Mouse (Mus musculus) mesoderm, embryonic 11.5 days (tissue): Measurements from ENCODE around the gene Muc20.

Experiments used
- DNase-seq: peaks from one replicate; pipeline ENCODE4 v3.0.0-alpha.2; 2012; ENCODE audit warnings: low read depth, low spot score

Gene Muc20

GRCm38 (mm10) chr16:32797426-32797689 lies at the start of gene Muc20:
TSS of gene Muc20 (minus strand) at chr16:32797435.
- no peak for DNase-seq

GRCm38 (mm10) chr16:32831501-32831900 lies 34.3 kb upstream of the Muc20 start:
- no peak for DNase-seq

GRCm38 (mm10) chr16:32829104-32829503 lies 31.9 kb upstream of the Muc20 start:
- DNase-seq: no peak

GRCm38 (mm10) chr16:32826521-32826920 lies 29.3 kb upstream of the Muc20 start:
- DNase-seq: peak; percentile 20

GRCm38 (mm10) chr16:32825380-32825779 lies 28.1 kb upstream of the Muc20 start:
- no peak for DNase-seq

- no peak for DNase-seq
These were observed 26.8 kb upstream of the Muc20 start for GRCm38 (mm10) chr16:32824061-32824460.

- no peak for DNase-seq
These were observed 26.3 kb upstream of the Muc20 start for GRCm38 (mm10) chr16:32823487-32823886.

- no peak for DNase-seq
These were observed 25.6 kb upstream of the Muc20 start for GRCm38 (mm10) chr16:32822881-32823280.

GRCm38 (mm10) chr16:32822450-32822827 lies 25.2 kb upstream of the Muc20 start:
- DNase-seq: no peak

GRCm38 (mm10) chr16:32821772-32822449 lies 24.7 kb upstream of the Muc20 start:
- DNase-seq: no peak

- no peak for DNase-seq
These were observed 21.2 kb upstream of the Muc20 start for GRCm38 (mm10) chr16:32818441-32818840.

- DNase-seq: no peak
These were observed 20.8 kb upstream of the Muc20 start for GRCm38 (mm10) chr16:32818036-32818435.

- peak; percentile 68 for DNase-seq
These were observed 17.9 kb upstream of the Muc20 start for GRCm38 (mm10) chr16:32815160-32815605.

GRCm38 (mm10) chr16:32814539-32814938 lies 17.3 kb upstream of the Muc20 start:
- DNase-seq: peak; percentile 24

GRCm38 (mm10) chr16:32813771-32814170 lies 16.5 kb upstream of the Muc20 start:
- no peak for DNase-seq

GRCm38 (mm10) chr16:32813362-32813761 lies 16.1 kb upstream of the Muc20 start:
- no peak for DNase-seq

- DNase-seq: peak; percentile 91
These were observed 15.7 kb upstream of the Muc20 start for GRCm38 (mm10) chr16:32812888-32813361.

GRCm38 (mm10) chr16:32810321-32810720 lies 13.1 kb upstream of the Muc20 start, which contains the start of gene Smbd1:
TSS of gene Smbd1 (minus strand) at chr16:32810477.
- no peak for DNase-seq

GRCm38 (mm10) chr16:32807408-32808185 lies 10.4 kb upstream of the Muc20 start:
- no peak for DNase-seq

GRCm38 (mm10) chr16:32805151-32805550 lies 7.9 kb upstream of the Muc20 start:
- no peak for DNase-seq

GRCm38 (mm10) chr16:32803901-32804300 lies 6.7 kb upstream of the Muc20 start:
- DNase-seq: no peak

- no peak for DNase-seq
These were observed 6.1 kb upstream of the Muc20 start for GRCm38 (mm10) chr16:32803252-32803853.
